Mouse (Mus musculus) urinary bladder, postnatal 14 days (tissue): ENCODE data around the gene S100a13.

Source experiments
- DNase-seq: peaks from one replicate; pipeline ENCODE4 v3.0.0; 2021; ENCODE audit warnings: low spot score

The S100a13 gene

DNA sequence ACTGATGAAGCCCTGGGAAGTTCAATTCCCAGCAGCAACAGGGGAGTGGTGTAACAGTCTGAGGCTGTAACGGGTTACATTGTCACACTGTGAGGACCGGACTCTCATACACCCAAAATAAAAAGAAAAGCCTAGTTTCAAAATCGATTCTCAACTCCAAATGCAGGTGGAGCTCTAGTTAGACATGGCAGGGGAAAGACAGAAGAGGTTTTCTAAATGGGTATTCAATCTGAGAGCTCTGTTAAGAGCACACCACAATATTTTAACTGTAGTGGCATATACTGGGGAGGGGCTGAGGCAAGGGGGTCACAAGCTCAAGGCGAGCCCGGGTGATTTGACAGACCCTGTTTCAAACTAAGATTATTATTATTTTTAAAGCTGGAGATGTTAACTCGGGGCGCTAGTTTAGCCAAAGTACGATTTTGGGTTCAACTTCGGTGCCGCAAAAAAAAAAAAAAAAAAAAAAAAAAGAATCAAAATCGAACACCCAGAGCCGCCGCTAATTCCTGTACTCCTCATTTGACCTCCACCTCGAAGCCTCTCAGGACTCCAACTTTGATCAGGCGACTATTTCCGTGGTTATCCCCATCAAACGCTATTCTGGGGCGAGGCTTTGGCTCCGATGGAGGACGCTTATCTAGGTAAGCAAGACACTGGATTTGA, 5.8 kb upstream of the S100a13 start:
- no peak for DNase-seq

DNA sequence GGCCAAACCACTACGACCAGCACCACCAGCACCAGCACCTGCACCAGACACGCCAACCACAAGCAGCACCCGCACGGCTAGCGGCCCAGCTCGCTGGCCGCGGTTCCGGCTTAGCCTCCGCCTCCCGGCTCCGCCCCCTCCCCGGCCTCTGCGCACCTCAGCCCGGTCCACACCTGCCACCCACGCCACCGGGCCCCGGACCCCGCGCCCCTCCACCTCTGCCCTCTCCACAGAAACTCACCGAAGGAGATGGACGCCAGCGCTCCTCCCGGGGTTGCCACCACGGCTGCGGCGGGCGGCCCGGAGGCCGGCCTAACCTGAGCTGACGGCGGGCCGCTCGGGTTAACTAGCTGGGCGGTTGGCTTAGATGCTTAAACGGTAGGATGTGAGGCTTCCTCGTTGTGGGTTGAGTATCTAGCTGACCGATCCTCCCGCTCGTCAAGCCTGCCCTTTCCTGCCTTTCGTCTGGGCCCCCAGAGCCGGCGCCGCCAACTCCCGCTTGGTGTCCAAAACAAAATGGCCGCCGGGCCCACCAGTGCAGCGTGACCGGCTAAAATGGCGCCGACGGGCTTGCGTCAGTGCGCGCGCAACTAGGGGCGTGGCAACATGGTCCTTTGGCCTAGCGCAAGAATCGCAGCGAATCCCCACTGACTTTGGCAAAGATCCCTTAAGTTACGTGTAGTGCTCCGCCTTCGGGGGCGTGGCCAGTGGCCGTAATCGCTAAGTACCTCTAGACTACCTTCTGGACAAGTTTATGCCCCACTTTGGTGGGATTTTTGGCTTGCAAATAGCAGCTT, 5.1 kb upstream of the S100a13 start, which contains the start of gene Chtop:
Gene Chtop (minus strand): TSS at position 549 of the 797 bp plus-strand sequence.
- peak; percentile 100 for DNase-seq

DNA sequence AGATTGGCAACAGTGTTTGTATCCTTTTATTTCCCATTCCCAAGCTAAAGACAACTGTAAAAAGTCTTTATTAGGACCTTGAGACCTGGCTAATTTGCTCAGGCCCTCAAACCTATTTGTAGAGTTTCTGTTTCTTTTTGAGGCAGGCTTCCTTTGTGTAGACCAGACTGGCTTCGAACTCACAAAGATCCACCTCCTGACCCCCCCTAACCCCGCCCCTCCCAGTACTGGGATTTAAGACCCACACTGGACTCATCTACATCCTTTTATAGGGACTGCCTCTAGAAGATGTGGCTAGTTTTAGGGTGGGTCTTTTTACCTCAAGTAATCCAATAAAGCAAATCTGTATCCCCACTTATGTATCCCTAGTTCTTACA, 4.5 kb upstream of the S100a13 start:
- DNase-seq, result no peak

DNA sequence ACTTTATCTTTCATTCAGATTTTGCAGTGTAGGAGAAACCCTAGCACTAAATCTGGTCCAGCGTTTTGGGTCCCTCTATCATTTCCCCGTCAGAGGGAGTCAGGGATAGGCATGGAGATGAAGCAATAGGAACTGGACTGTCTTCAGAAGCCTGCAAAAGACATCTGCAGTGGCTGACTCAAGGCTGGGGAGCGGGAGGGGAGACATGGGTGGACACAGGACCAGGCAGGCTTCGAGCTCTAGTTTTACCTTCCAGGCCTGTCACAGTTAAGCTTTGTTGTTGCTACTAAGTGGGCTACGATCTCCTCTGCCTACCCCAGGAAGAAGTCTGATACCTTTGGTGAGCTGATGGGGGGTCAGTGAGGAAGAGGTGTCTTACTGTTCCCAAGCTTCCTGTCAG, 2.0 kb upstream of the S100a13 start:
- DNase-seq, result no peak

DNA sequence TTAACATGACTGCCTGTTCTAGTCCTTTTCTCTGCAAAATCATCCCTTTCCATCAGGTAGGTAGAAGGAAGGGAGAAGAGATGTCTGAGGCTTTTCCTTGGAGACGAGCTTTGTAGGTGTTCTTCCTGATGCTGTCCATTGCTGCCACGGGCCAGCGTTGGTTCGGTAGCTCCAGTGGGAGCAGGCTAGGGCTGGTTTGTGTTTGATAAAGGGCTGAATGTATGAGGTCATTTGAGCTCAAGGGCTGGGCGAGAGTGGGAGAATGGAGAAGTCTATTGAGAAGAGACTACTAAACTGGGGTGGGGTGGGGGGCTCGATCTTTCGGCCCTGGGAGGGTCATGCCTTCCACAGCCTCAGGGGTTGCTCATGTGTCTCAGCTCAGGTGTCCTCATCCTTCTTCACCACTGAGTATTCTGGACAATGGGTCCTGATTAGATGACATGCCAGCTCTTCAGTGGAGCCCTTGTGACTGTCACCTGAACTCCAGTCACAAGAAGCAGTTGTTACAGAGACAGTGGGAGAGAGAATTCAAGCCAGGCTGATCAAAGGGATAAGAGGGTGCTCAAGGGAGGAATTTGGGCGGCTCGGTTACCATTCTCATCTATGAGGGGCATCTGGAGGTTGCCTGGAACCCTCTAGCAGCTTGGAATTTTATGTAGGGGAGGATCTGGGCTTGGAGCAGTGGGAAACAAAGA, 1.1 kb upstream of the S100a13 start:
- DNase-seq, result no peak

DNA sequence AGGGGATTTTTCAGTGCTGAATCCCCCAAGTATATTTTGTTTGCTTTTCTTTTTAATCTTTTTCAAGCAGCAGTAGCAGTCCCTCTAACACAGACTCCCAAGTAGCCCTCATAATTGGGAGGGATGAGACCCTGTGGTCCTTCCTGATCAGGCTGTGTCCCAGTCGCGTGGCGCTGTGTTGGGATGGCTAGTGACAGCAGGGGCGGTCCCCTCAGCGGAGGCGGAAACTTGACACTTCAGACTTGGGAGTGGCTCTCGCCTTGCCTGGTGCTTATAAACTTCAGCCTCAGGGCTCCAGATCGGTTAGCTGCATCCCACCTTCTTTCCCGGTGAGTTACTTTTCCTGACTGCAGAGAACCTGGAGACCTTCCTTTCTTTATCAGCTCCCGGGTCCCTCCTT, 456 bp downstream of the S100a13 start:
- DNase-seq, result peak; percentile 71

DNA sequence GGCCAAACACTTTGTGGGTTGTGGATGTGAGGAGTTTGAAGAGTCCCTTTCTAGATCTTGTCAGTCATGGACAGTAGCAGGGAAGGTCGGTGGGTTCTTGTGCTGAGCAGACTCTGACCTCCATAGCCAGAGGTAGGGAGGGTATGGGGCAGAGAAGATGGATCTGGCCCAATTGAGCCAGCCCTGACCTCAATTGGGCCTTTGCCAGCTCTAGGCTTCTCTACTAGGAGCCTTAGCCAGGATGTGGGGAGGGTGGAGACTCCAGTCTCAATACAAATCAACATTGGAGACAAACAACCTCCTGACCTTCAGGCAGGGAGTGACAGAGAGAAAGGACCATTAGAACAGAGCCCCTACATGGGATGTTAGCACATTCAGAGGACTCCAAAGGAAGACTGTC, 1.0 kb downstream of the S100a13 start:
- DNase-seq, result peak; percentile 34

DNA sequence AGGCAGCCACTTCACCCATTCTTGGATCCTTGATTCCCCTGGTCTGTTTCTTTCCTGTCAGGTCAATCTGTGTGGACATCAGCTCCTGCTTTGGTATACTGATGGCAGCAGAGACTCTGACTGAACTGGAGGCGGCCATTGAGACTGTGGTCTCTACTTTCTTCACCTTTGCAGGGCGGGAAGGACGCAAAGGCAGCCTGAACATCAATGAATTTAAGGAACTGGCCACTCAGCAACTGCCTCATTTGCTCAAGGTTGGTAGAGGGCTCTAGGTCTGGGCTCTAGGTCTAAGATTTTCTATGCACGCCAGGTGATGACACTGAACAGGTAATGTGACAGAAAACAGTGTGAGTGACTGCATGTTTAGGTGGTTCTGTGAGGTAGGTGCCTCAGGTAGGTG, 1.6 kb downstream of the S100a13 start:
- no peak for DNase-seq

DNA sequence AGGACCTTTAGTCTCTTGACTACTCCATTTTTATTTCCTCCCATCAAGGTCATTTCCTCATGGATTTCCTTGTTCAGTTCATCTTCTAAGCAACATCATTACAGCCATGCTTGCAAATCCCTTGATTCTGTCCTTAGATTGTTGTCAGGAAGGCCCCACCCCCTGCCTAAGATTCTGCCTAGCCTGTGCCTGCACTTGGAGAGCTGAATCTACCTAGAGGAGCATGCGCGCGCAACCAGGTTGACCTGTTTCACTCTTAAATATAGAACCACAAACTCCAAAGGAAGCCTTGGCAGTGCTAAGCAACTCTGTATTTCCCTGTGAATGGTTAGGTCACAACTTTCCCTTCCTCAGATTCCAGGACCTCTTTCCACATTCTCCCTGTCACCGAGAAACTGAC, 3.5 kb downstream of the S100a13 start:
- DNase-seq, result no peak

DNA sequence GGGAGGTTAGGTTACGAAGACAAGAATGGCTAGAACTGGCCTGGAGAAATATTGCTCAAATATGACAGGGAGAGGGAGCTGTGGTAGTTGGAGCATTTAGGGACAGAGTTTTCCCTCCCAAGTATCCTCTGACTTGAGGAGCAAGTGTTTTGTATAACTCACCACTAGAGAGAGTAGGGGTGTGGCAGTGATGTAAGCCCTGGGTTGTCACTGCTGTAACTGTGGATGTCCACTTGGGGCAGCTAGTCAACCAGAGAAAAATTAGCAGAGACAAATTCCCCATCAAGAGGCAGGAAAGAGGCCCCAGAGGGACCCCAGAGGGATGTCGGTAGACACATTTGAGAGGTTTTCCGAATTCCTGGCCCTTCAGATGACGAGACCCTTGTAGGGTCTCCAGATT, 11.2 kb downstream of the S100a13 start:
- peak; percentile 61 for DNase-seq

DNA sequence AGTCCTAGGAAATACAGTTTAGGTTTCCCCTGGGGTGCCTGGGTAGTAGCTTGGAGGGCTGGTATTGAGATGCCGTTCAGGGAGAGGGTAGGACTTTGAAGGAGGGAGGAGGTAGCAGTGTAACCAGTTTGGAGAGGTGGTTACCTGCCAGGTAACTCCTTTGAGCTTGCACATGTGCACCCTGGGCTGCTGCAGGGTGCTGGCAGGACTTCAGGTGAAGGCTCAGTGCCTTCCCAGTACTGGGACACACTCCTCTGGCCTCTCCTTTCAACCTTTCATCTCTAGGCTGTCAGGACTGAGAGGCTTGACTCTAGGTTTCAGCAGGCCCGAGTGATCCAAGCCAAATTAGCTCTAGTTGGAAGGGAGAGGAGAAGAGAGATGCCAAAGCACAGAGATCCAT, 11.8 kb downstream of the S100a13 start:
- DNase-seq, result peak; percentile 32

DNA sequence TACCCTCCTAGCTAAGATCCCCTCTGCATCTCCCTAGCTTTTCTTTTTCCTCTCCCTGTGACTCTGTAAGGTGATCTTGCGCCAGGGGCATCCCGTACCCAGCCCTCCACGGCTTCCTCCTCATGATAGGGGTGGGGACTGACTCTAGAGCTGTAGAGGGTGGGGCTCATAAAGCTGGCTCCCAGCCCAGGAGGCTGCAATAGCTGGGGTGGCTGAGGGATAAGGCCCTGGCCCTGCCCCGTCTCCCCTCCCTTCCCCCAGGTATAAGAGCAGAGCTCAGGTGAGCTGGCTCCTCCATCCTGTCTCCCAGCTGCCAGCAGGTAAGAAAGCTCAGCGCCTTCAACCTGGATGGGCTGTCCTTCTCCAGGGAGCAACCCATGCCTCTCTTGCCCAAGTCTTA, 12.3 kb downstream of the S100a13 start, which contains the start of gene S100a14:
Gene S100a14 (plus strand): TSS at position 277 of the 400 bp plus-strand sequence.
- peak; percentile 88 for DNase-seq

DNA sequence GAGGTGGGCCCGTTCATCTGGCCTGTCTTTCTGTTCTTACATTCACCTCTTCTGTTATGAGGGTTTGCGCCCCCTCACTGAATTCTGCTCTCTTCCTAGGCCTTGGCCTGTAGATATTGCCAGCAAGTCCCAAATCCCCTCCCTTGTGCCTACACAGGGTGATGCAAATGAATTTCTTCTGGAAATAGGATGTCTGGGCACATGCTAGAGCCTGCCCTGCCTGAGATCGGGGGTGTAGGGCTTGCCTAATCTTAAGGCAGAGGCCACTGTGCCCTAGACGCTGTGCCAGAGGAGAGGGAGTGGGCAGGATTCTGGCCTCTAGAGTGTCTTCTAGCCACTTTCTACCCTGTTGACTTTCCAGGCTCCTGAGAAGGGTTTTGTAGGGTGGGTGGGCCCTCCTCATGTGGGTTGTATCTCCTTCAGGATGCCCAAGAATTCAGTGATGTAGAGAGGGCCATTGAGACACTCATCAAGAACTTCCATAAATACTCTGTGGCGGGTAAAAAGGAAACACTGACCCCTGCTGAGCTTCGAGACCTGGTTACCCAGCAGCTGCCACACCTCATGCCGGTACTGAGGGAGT, 13.1 kb downstream of the S100a13 start:
- DNase-seq, result no peak

DNA sequence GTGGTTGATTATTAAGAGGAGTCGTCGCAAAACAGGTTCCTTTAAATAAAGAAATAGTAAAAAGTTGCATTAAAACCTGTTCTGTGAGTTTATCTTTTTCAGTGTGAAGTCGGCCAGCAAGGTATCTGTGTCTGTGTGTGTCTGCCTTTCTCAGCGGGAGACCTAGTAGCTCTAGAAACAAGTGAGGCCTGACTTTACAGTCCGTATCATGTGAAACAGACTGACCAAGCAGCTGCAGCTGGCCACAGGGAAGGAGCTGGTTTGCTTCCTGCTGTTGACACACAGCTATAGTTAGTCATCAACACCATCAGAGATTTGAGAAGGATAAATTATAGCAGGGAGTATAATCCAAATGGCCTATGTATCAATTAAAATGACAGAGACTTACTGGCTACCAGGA, 17.5 kb downstream of the S100a13 start:
- no peak for DNase-seq

DNA sequence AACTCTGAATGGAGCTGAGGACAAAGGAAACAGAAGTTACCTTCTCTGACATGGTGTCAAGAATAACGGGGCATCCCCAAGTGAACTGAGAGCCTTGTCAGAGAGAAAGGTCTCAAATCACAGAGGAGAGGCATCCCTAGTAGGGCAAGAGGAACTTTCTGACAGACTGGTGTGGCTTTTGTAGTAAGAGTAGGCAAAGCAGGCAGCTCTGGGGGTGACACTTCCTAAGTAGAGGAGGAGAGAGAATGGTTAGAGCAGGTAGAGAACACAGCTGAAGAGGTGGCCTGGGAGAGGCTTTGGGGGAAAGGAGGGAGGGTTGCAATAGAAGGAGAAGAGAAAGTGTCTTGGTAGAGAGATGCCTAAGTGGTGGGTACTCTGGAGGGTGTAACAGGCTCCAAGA, 21.2 kb downstream of the S100a13 start:
- no peak for DNase-seq

DNA sequence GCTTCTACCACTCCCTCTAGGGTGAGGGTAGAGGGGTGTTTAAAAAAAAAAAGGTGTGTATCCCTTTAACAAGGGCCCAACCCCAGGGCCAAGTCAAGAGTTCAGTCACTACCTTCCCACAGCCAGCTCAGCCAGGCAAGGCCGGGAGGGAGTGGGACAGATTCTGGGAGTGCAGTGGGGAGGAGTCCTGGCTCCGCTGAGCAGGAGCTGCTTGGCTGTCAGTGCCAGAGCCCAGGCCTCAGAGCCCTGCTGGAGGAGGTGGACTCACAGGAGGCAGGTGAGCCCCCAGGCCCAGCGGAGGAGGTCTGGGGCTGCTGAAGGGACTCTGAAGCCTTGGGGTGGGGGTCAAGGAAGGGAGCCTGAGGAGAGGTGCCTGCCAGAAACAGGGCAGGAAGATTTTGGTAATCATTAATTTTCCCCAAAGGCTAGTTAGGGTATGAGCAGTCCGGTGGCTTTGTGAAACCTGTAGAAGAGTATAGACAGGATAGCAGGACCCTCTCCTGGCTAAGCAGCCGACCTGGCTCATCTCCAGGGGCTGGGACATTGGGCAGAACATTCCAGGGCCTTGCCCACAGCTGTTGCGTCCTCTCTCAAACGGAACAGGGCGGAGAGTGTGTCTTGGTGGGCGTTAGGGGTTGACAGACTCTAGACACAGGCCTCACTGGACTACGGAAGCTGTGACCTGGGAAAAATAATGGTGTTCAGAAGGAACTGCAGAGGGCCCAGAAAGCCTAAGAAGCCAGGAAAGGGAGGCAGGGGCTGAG, 23.1 kb downstream of the S100a13 start, which contains the start of gene S100a16:
Gene S100a16 (plus strand): TSS at position 114 of the 764 bp plus-strand sequence.
- DNase-seq, result peak; percentile 88

DNA sequence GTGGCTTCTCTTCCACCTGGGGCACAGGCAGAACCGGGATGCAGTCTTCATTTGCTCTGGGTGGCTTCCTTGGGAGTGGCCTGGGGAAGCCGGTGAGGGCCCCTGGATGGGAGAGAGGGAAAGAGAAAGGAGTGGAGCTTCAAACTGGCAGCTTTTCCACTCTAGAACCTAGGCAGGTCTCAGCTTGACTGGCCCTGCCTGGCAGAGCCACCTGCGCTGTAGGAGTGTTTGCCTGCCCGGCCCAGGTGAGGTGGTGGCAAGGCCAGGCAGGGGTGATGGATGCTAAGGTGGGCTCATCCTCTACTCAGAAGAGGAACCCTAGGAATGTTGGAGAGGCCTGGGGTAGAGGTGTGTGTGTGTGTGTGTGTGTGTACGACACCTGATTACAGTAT, 23.7 kb downstream of the S100a13 start:
- DNase-seq, result peak; percentile 70

DNA sequence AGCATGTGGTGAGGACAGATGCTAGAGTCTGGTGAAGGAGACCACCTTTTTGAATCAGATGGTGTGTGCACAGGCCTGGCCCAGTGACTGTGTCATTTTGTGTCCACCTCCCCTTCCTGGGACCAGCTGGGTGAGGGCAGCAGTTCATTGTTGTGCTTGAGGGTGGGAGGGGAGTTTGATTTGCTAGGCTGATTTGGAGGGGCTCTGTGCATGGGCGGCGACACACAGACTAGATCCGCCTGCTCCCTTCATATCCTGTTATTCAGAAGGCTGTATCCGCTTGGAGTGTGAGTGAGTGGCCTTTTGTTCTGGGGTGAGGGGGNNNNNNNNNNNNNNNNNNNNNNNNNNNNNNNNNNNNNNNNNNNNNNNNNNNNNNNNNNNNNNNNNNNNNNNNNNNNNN, 26.7 kb downstream of the S100a13 start:
- DNase-seq, result no peak

DNA sequence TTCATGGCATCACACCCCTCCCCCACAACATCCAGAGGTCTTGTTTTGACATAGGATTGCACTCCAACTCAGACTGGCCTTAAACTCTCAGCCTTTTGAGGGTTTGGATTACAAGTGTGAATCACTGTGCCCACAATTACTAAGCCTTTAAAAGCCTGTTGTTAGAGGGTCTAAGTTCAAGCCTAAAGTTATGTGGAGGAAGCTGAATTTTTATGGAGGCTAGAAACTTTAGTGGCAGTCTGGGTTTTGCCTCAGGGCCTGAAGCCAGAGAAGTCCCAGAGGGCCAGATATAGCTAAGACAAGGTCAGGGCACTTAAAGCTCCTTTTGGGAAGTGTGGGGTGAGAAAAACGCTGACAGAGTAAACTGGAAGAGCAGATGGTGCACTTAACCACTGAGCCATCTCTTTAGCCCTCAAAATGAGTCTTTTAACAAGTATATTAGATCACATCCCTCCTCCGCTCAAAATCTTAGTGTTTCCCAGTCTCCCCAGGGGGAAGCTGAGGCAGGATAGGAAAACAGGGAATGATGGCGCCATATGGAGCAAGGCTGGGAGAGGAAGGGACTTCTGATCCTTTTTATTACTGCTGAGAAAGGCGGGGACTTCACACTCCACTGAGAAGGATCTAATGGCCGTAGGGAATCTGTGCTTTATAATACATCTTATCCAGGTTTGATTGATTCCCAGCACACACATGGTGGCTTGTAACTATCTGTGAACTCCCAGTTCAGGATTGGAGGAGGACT, 35.6 kb downstream of the S100a13 start:
- no peak for DNase-seq

DNA sequence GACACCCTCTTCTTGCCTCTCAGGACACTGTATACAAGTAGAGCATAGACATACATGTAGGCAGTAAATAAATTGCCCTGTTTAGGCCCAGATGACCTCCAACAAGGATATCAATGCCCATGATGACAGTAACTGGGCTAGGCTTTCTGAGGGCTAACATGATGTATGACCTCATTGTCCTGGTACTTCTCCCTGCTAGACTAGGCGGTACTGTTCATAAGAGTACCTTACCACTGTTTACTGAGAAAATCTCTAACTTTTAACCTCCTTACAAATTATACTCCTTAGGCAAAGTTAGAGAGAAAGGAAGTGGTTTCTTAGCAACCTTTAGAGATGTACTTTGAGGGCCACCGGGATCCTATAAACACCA, 36.2 kb downstream of the S100a13 start:
- DNase-seq, result no peak

DNA sequence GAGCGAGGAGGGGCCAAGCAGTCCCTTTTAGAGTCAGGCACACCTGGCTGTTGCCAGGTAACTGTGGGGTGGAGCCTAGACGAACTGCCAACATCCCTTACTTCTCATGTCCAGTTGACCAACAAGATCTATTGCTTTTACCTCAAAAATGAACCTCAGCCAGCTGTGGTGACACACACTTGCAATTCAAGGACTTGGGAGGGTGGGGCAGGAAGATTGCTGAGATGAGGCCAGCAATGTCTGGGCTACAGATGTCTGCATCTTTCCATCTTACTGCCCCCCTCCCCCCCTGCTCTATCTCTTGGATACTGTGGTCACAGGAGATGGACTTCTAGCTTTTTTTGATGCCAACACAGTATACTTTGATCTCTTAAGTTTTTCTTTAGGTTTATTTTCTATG, 38.0 kb downstream of the S100a13 start:
- DNase-seq, result no peak
